Mouse (Mus musculus) lung, adult 2 months (tissue): ENCODE results near the gene Pkig.

ENCODE experiments used
- CTCF ChIP-seq: fragments of 200-500 bp; IDR thresholded peaks from 2 replicates; pipeline ENCODE4 v1.5.1; 2011; ENCODE audit warnings: mild to moderate bottlenecking, low read length, control low read depth; ENCODE audit not compliant: insufficient read depth
- POLR2A ChIP-seq: fragments of 200-500 bp; IDR thresholded peaks from 2 replicates; pipeline ENCODE4 v1.6.1; 2011; ENCODE audit warnings: low read depth, mild to moderate bottlenecking, control low read depth, low read length, borderline replicate concordance; ENCODE audit errors: extremely low read depth

GRCm38 (mm10) chr2:163728300-163728699, 70.1 kb downstream of the Pkig start:
- no peak for TF ChIP-seq CTCF
- TF ChIP-seq POLR2A: no peak
